Mouse (Mus musculus): ENCODE results near the gene Polr2b. TPM values are rescaled to one million over a fixed set of nuclear protein-coding genes. Genes with fewer than 3 reads are reported as not detected.

Polr2b gene
- polyA plus RNA-seq, 1 experiment from 2014 or later = 77.7 TPM

DNA sequence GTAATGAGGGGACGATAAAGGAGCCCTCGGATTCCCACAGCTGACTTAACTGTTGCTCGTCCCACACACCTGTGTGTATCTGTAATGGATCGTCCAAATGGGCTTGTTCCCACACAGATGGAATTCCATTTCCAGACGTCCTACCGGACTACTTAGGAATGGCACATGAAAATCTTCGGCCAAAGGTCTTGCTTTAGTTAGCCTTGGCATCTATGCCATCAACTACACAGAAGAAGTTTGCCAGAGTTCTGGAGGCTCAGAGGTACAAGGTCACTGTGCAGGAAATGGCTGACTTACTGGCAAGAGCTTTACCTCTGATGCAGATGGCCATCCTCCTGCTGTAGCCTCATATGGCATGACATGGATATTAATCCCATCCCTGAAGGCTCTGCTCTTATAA is 71.3 kb downstream of the Polr2b start:
- Histone ChIP-seq H3K36me3 (ENCODE audit: inconsistent target) (no peaks in the 10 kb centered on the region), H3K4me3 (ENCODE audit: inconsistent target) (no peak overlapping the region), H3K27ac (no peak overlapping the region), H3K79me2 (ENCODE audit: inconsistent target) (no peaks in the 10 kb centered on the region)
- 97% methylated on average over 7 of the region's 7 CpGs for WGBS (ENCODE audit: missing documents)

GRCm38 (mm10) chr5:77381686-77382085 is 71.7 kb downstream of the Polr2b start:
- WGBS (ENCODE audit: missing documents) = 95% methylated on average over 5 of the region's 5 CpGs

GRCm38 (mm10) chr5:77383799-77384554 is 74.0 kb downstream of the Polr2b start:
- H3K27ac ChIP-seq = no peak overlapping the region

More at GRCm38 (mm10) chr5:77381686-77382085, 71.7 kb downstream of the Polr2b start:
- Histone ChIP-seq H3K27ac (no peak overlapping the region), H3K36me3 (ENCODE audit: inconsistent target) (no peaks in the 10 kb centered on the region), H3K79me2 (ENCODE audit: inconsistent target) (no peaks in the 10 kb centered on the region), H3K4me3 (ENCODE audit: inconsistent target) (no peak overlapping the region)

DNA sequence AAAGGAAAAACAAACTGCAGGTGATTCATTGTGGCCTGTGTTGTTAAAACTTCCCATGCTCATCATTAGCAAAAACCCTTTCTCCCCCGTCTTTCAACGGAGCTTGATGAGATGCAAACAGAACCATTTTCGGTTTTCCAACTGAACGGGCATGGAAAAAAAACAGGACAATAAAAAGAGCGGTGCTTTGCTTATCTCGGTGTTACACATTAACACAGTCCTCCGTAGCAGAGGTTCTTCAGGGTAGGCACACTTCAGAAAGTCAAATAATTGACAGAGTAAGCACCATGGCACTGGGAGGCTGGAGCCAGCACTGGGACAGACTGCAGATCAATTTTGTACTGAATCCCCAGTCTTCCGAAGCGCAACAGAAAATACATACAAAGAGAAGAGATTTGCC is 74.8 kb downstream of the Polr2b start:
- 91% methylated on average over 9 of the region's 9 CpGs for WGBS (ENCODE audit: missing documents)
- Histone ChIP-seq H3K79me2 (ENCODE audit: inconsistent target) (no peaks in the 10 kb centered on the region), H3K27ac (no peak overlapping the region), H3K4me3 (ENCODE audit: inconsistent target) (no peak overlapping the region), H3K36me3 (ENCODE audit: inconsistent target) (no peaks in the 10 kb centered on the region)

More at GRCm38 (mm10) chr5:77383799-77384554, 74.0 kb downstream of the Polr2b start:
- Histone ChIP-seq H3K79me2 (ENCODE audit: inconsistent target) (no peaks in the 10 kb centered on the region), H3K36me3 (ENCODE audit: inconsistent target) (no peaks in the 10 kb centered on the region), H3K4me3 (ENCODE audit: inconsistent target) (no peak overlapping the region)
- 41% methylated on average over 5 of the region's 5 CpGs for WGBS (ENCODE audit: missing documents)

GRCm38 (mm10) chr5:77385221-77385620 is 75.3 kb downstream of the Polr2b start:
- 83% methylated on average over 5 of the region's 5 CpGs for WGBS (ENCODE audit: missing documents)
- H3K27ac ChIP-seq = no peak overlapping the region
- no peaks in the 10 kb centered on the region for H3K36me3 ChIP-seq (ENCODE audit: inconsistent target)
- H3K79me2 ChIP-seq (ENCODE audit: inconsistent target) = no peaks in the 10 kb centered on the region
- H3K4me3 ChIP-seq (ENCODE audit: inconsistent target) = no peak overlapping the region

DNA sequence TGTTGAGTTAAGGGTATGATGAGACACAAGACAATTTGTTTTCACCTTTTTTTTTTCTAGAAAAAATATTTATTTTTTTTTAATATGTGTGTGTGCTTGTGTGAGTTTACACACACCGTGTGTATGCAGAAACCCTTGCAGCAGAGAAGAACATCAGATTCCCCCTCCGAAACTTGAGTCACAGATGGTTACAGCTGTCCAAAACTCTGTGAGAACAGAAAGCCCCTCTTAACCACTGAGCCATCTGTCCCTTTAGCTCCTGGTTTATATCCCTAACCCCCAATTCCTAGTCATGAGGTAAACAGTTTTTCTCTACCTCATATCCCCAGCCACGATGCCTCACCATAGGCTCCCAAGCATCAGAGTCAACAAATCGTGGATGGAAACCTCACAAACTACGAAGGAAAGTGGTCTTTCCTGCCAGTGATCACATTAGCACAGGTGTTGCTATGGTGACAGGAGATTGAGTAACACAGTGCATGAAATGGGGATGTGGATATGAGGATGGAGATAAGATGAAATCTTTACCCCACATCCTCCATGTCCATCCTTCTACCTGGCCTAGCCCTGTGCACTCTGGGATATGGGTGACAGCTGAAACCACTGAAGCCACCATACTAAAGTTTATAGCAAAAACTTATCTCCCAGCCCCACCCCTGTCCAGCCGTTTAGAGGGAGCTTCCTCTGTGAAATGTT is 76.1 kb downstream of the Polr2b start:
- WGBS (ENCODE audit: missing documents) = 31% methylated on average over 6 of the region's 6 CpGs
- no peak overlapping the region for H3K4me3 ChIP-seq (ENCODE audit: inconsistent target)
- no peak overlapping the region for H3K27ac ChIP-seq
- H3K79me2 ChIP-seq (ENCODE audit: inconsistent target) = no peaks in the 10 kb centered on the region
- H3K36me3 ChIP-seq (ENCODE audit: inconsistent target) = no peaks in the 10 kb centered on the region

DNA sequence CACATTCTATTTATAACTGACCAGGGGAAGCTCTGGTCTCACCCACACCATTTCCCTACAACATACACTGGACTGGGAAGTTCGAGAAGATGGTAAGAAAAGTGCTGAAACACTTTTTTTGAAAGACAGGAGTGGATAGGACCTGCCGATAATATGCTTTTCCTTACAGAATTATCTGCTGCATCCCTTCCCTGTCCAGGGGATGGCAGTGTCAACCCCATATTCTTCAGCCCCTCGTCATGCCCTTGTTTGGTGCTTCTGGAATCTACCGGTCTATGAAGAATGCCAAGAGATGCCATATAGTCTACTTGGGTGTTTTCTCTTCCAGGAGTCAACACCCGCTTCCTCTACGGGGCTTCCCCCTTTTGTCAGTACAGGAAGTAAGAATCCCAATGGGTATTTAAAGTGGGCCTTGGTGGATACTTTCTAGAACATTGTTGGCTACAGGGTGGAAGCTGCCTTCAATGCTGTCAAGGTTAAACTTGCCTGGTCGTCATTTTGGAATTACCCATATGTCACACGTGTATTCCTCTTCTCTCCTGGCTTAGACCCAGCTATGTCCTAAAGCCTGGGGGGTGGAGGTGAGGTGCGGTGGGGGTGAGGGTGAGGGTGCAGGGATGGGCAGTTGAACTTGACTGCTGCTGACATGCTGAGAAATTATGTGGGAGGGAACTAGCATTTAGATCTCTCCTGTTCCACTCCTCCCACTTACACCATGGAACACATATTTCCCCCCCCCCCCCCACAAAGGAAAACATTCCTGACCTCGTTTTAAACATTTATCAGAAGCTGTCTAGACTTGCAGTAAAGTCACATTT is 76.9 kb downstream of the Polr2b start:
- H3K27ac ChIP-seq = no peak overlapping the region
- H3K4me3 ChIP-seq (ENCODE audit: inconsistent target) = no peak overlapping the region
- no peaks in the 10 kb centered on the region for H3K36me3 ChIP-seq (ENCODE audit: inconsistent target)
- WGBS (ENCODE audit: missing documents) = 41% methylated on average over 10 of the region's 10 CpGs
- H3K79me2 ChIP-seq (ENCODE audit: inconsistent target) = no peaks in the 10 kb centered on the region

GRCm38 (mm10) chr5:77387414-77387704 is 77.4 kb downstream of the Polr2b start:
- WGBS (ENCODE audit: missing documents) = 93% methylated on average over 8 of the region's 8 CpGs
- Histone ChIP-seq H3K4me3 (ENCODE audit: inconsistent target) (no peak overlapping the region), H3K79me2 (ENCODE audit: inconsistent target) (no peaks in the 10 kb centered on the region), H3K36me3 (ENCODE audit: inconsistent target) (no peaks in the 10 kb centered on the region), H3K27ac (no peak overlapping the region)

GRCm38 (mm10) chr5:77388359-77388758 is 78.4 kb downstream of the Polr2b start:
- no peak overlapping the region for H3K27ac ChIP-seq
- 70% methylated on average over 6 of the region's 6 CpGs for WGBS (ENCODE audit: missing documents)
- no peaks in the 10 kb centered on the region for H3K79me2 ChIP-seq (ENCODE audit: inconsistent target)
- H3K36me3 ChIP-seq (ENCODE audit: inconsistent target) = no peaks in the 10 kb centered on the region
- H3K4me3 ChIP-seq (ENCODE audit: inconsistent target) = no peak overlapping the region

DNA sequence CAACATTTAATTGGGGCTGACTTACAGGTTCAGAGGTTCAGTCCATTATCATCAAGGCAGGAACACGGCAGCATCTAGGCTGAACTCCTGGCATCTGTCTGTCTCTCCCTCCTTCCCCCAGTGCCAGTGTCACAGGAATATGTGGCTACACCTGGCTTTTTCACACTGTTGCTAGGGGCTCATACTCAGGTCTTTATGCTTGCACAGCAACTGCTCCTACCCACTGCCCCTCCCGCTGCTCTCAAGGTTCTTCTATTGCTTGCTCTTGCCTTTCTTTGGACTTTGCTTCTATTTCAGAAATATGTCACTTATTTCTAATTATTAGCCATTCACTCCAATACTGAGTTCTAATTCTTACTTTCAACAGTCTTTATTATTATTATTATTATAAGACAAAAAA is 80.3 kb downstream of the Polr2b start:
- no peaks in the 10 kb centered on the region for H3K79me2 ChIP-seq (ENCODE audit: inconsistent target)
- H3K4me3 ChIP-seq (ENCODE audit: inconsistent target) = no peak overlapping the region
- 100% methylated on average over 2 of the region's 2 CpGs for WGBS (ENCODE audit: missing documents)
- H3K27ac ChIP-seq = no peak overlapping the region
- H3K36me3 ChIP-seq (ENCODE audit: inconsistent target) = no peaks in the 10 kb centered on the region

- WGBS (ENCODE audit: missing documents) = 90% methylated on average over 10 of the region's 10 CpGs
- no peaks in the 10 kb centered on the region for H3K36me3 ChIP-seq (ENCODE audit: inconsistent target)
- no peak overlapping the region for H3K4me3 ChIP-seq (ENCODE audit: inconsistent target)
- no peaks in the 10 kb centered on the region for H3K79me2 ChIP-seq (ENCODE audit: inconsistent target)
- no peak overlapping the region for H3K27ac ChIP-seq
Observed at GRCm38 (mm10) chr5:77393094-77393619, 83.2 kb downstream of the Polr2b start.

- 90% methylated on average over 9 of the region's 9 CpGs for WGBS (ENCODE audit: missing documents)
- Histone ChIP-seq H3K27ac (no peak overlapping the region), H3K4me3 (ENCODE audit: inconsistent target) (no peak overlapping the region), H3K79me2 (ENCODE audit: inconsistent target) (no peaks in the 10 kb centered on the region), H3K36me3 (ENCODE audit: inconsistent target) (no peaks in the 10 kb centered on the region)
Observed at GRCm38 (mm10) chr5:77393990-77394618, 84.2 kb downstream of the Polr2b start.

DNA sequence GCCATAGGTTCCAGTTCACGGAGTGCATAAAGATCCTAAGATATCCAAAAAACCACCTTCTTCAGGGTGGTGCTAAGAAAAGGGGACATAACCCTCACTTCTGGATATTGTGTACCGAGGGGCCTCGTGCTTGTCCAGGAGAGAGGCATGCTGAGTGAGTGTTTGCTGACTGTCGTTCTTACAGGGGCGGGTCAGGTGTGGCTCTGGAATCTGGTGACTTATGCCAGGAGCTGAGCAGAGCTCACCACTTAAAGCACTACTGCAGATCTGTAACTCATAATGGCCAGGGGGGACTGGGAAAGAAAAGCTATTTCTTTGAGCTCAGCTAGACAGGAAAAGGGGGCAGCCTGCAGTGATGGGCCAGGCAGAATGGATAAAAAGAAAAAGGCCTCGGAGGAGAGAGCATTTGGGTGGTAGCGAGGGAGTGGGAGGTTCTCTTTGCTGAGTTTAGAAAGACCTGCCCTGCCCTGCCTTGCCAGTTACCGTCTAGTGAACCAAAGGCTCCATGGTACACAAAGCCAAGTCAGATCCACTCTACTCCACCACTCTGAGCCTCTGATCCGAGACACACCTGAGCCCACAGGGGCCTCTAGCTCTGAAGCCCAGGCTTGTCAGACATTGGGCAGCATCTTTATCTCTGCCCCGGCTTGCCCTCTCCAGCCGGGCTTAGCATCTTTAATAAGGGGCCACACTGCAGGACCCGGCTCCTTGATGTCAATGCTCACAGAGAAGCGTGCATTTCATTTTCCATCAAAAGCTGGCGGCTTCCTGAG is 88.5 kb downstream of the Polr2b start:
- H3K27ac ChIP-seq = no peak overlapping the region
- H3K4me3 ChIP-seq (ENCODE audit: inconsistent target) = no peak overlapping the region
- no peaks in the 10 kb centered on the region for H3K36me3 ChIP-seq (ENCODE audit: inconsistent target)
- 93% methylated on average over 13 of the region's 14 CpGs for WGBS (ENCODE audit: missing documents)
- H3K79me2 ChIP-seq (ENCODE audit: inconsistent target) = no peaks in the 10 kb centered on the region
